Mouse (Mus musculus) embryonic fibroblast, embryonic 13.5 days (primary cell): ENCODE measurements around the gene Kif26b. TPM values are rescaled to one million over a fixed set of nuclear protein-coding genes. Genes with fewer than 3 reads are reported as not detected.

Experiments used
- H3K27ac ChIP-seq: 2 replicates; pipeline ENCODE4 v1.5.1; 2012; ENCODE audit warnings: low read length, control low read depth, inconsistent platforms; ENCODE audit not compliant: insufficient read depth
- H3K4me1 ChIP-seq: 2 replicates; pipeline ENCODE4 v1.6.1; 2011; ENCODE audit warnings: low read length; ENCODE audit not compliant: control insufficient read depth, insufficient read depth
- H3K4me3 ChIP-seq: 2 replicates; pipeline ENCODE4 v1.5.1; 2011; ENCODE audit warnings: mild to moderate bottlenecking, control low read depth, low read length; ENCODE audit not compliant: insufficient read depth
- CTCF ChIP-seq: IDR thresholded peaks from 2 replicates; pipeline ENCODE4 v1.5.1; 2011; ENCODE audit warnings: mild to moderate bottlenecking, control low read depth, low read length, moderate library complexity, borderline replicate concordance; ENCODE audit not compliant: insufficient read depth
- POLR2A ChIP-seq: IDR thresholded peaks from 2 replicates; pipeline ENCODE4 v1.6.1; 2011; ENCODE audit warnings: low read depth, mild to moderate bottlenecking, control low read depth, low read length, moderate library complexity
- polyA plus RNA-seq: library from polyadenylated mRNA; stranded (reverse); fragments of >200 nt; gene quantifications from 2 replicates; pipeline ENCODE4 v1.2.4, GENCODE M21; 2011; ENCODE audit warnings: low read depth; ENCODE audit not compliant: missing spikeins, insufficient read length

Kif26b gene
- polyA plus RNA-seq, 1 experiment = 61.3 TPM

- no peak overlapping the region for H3K4me3 ChIP-seq
- no peak overlapping the region for H3K27ac ChIP-seq
- H3K4me1 ChIP-seq = no peaks in the 10 kb centered on the region
- TF ChIP-seq POLR2A (no peak), CTCF (no peak)
Observed at GRCm38 (mm10) chr1:178958641-178959040, 429.7 kb downstream of the Kif26b start.

GRCm38 (mm10) chr1:178960015-178960559 lies 431.2 kb downstream of the Kif26b start:
- H3K27ac ChIP-seq = no peak overlapping the region
- TF ChIP-seq CTCF = peak; percentile 49; the same call in 1 of the 2 replicates
- TF ChIP-seq POLR2A = no peak
- H3K4me3 ChIP-seq = no peak overlapping the region
- H3K4me1 ChIP-seq = no peaks in the 10 kb centered on the region

GRCm38 (mm10) chr1:178961661-178962060 lies 432.7 kb downstream of the Kif26b start:
- H3K27ac ChIP-seq = no peak overlapping the region
- TF ChIP-seq CTCF (no peak), POLR2A (no peak)
- no peak overlapping the region for H3K4me3 ChIP-seq
- H3K4me1 ChIP-seq = no peaks in the 10 kb centered on the region

GRCm38 (mm10) chr1:178972055-178972454 lies 443.1 kb downstream of the Kif26b start:
- TF ChIP-seq CTCF = no peak
- no peak for TF ChIP-seq POLR2A
- H3K4me3 ChIP-seq = no peak overlapping the region
- no peaks in the 10 kb centered on the region for H3K4me1 ChIP-seq
- no peak overlapping the region for H3K27ac ChIP-seq

- Histone ChIP-seq H3K4me3 (no peak overlapping the region), H3K4me1 (0 out of 2 replicates have a peak, but pooled peaks cover 2% of the 10 kb centered on the region), H3K27ac (no peak overlapping the region)
- TF ChIP-seq CTCF = no peak
Observed at GRCm38 (mm10) chr1:178978617-178979245, 449.8 kb downstream of the Kif26b start.

GRCm38 (mm10) chr1:178980185-178980584 lies 451.3 kb downstream of the Kif26b start:
- TF ChIP-seq CTCF (no peak), POLR2A (no peak)
- H3K27ac ChIP-seq = no peak overlapping the region
- no peak overlapping the region for H3K4me3 ChIP-seq
- 0 out of 2 replicates have a peak, but pooled peaks cover 2% of the 10 kb centered on the region for H3K4me1 ChIP-seq

- TF ChIP-seq POLR2A (no peak), CTCF (no peak)
- Histone ChIP-seq H3K27ac (no peak overlapping the region), H3K4me3 (no peak overlapping the region), H3K4me1 (0 out of 2 replicates have a peak, but pooled peaks cover 2% of the 10 kb centered on the region)
Observed at GRCm38 (mm10) chr1:178981641-178982040, 452.7 kb downstream of the Kif26b start.

GRCm38 (mm10) chr1:178988176-178988575 lies 459.3 kb downstream of the Kif26b start:
- no peak overlapping the region for H3K4me3 ChIP-seq
- no peaks in the 10 kb centered on the region for H3K4me1 ChIP-seq
- no peak overlapping the region for H3K27ac ChIP-seq
- TF ChIP-seq POLR2A = no peak
- no peak for TF ChIP-seq CTCF

Other genes starting within 250 kb of the Kif26b start
- gene Cox20, start 210.0 kb upstream of the Kif26b start, polyA plus RNA-seq = 55.7 and 66.8 TPM in 2 replicates
- 522 and 619 TPM in 2 replicates for gene Hnrnpu, start 191.3 kb upstream of the Kif26b start, polyA plus RNA-seq
- gene Efcab2, start 123.0 kb upstream of the Kif26b start, polyA plus RNA-seq = 2.2 and 2.7 TPM in 2 replicates